Comparison of ENCODE assay signal across 10 mouse cellular contexts in genomic region chr10:26995987-26996386, GRCm38 (mm10).
DNase-seq lines count a peak whose midpoint lies in the region; ATAC-seq lines count a peak whose summit lies in the region.
"Had no signal": no experiment of that assay in that cellular context is flagged by ENCODE, and none has a peak within 500 bp of the region (broad histone marks: within the 10 kb centered on the region; RNA-seq: fewer than 3 reads in every experiment).

No protein-coding gene starts in this region.

- H3K27me3 ChIP-seq in midbrain, embryonic 11.5 days (ENCODE audit: control insufficient read depth, insufficient read depth, low read length) = no peaks in the 10 kb centered on the region
- no peaks in the 10 kb centered on the region for H3K27me3 ChIP-seq in midbrain, embryonic 14.5 days (ENCODE audit: control insufficient read depth, insufficient read depth, low read length)
- H3K27me3 ChIP-seq in intestine, embryonic 14.5 days (replicated peaks; ENCODE audit: control insufficient read depth, insufficient read depth, low read length) = no peaks in the 10 kb centered on the region
- H3K27me3 ChIP-seq: midbrain, embryonic 13.5 days had no signal

- no peaks in the 10 kb centered on the region for H3K9me3 ChIP-seq in midbrain, embryonic 11.5 days (ENCODE audit: control insufficient read depth, low read length)
- H3K9me3 ChIP-seq in midbrain, embryonic 14.5 days (ENCODE audit: control insufficient read depth, low read length) = no peaks in the 10 kb centered on the region
- H3K9me3 ChIP-seq in intestine, embryonic 14.5 days (ENCODE audit: control insufficient read depth, low read length) = no peaks in the 10 kb centered on the region
- H3K9me3 ChIP-seq: midbrain, embryonic 13.5 days had no signal

- DNase-seq in gastrocnemius, adult 18-20 months (ENCODE audit: low spot score) = peak; percentile 9
- DNase-seq in gastrocnemius, postnatal 36 days = no peak
- peak; percentile 49 for DNase-seq in midbrain, embryonic 11.5 days (ENCODE audit: low spot score, missing footprints)
- DNase-seq in midbrain, embryonic 14.5 days = no peak
- no peak for DNase-seq in intestine, embryonic 14.5 days (ENCODE audit: low spot score)
- no peak for DNase-seq in right cerebral cortex, postnatal 36 days (ENCODE audit: low spot score in 2 of 2)
- DNase-seq in testis, postnatal 14 days (ENCODE audit: low spot score) = no peak
- DNase-seq in heart, postnatal 4 days = no peak

- no peak overlapping the region for H3K9ac ChIP-seq in midbrain, embryonic 11.5 days (ENCODE audit: low read length)
- no peak overlapping the region for H3K9ac ChIP-seq in midbrain, embryonic 14.5 days (replicated peaks; ENCODE audit: low read length)
- H3K9ac ChIP-seq in intestine, embryonic 14.5 days (ENCODE audit: low read length) = no peak overlapping the region
- H3K9ac ChIP-seq: hindbrain, embryonic 14.5 days; midbrain, embryonic 13.5 days had no signal

- H3K27ac ChIP-seq in midbrain, embryonic 11.5 days (ENCODE audit: low read depth, low read length) = no peak overlapping the region
- no peak overlapping the region for H3K27ac ChIP-seq in midbrain, embryonic 14.5 days (replicated peaks; ENCODE audit: low read depth, low read length)
- no peak overlapping the region for H3K27ac ChIP-seq in intestine, embryonic 14.5 days (ENCODE audit: low read depth)
- H3K27ac ChIP-seq: hindbrain, embryonic 14.5 days; midbrain, embryonic 13.5 days had no signal

- no peak for ATAC-seq in midbrain, embryonic 11.5 days (ENCODE audit: low FRiP score)
- ATAC-seq in midbrain, embryonic 14.5 days (ENCODE audit: low FRiP score, low TSS enrichment) = no peak
- ATAC-seq in intestine, embryonic 14.5 days (replicated peaks; ENCODE audit: low FRiP score, low TSS enrichment, low read depth) = peak; percentile 47; the same call in 1 of the 2 replicates

- no peak overlapping the region for H3K4me2 ChIP-seq in midbrain, embryonic 11.5 days
- H3K4me2 ChIP-seq in midbrain, embryonic 14.5 days (ENCODE audit: low read length) = no peak overlapping the region
- H3K4me2 ChIP-seq in intestine, embryonic 14.5 days (ENCODE audit: low read length) = no peak overlapping the region
- H3K4me2 ChIP-seq: hindbrain, embryonic 14.5 days; midbrain, embryonic 13.5 days had no signal

- intact Hi-C loops in gastrocnemius, postnatal 36 days (cut with DNase I) = loop anchor here (5.0 to 10.0 kb wide), 2 partner anchors 79 to 281 kb away; no protein-coding TSS in a partner anchor

- no peaks in the 10 kb centered on the region for H3K4me1 ChIP-seq in midbrain, embryonic 11.5 days (ENCODE audit: control insufficient read depth, insufficient read depth, low read length)
- no peaks in the 10 kb centered on the region for H3K4me1 ChIP-seq in midbrain, embryonic 14.5 days (ENCODE audit: control insufficient read depth, insufficient read depth, low read length)
- no peaks in the 10 kb centered on the region for H3K4me1 ChIP-seq in intestine, embryonic 14.5 days (replicated peaks; ENCODE audit: control insufficient read depth, insufficient read depth, low read length)
- H3K4me1 ChIP-seq: midbrain, embryonic 13.5 days had no signal

- 80% methylated on average over 6 of the region's 6 CpGs for WGBS in midbrain, embryonic 11.5 days
- 74% methylated on average over 6 of the region's 6 CpGs for WGBS in midbrain, embryonic 14.5 days
- 61% methylated on average over 6 of the region's 6 CpGs for WGBS in intestine, embryonic 14.5 days

- H3K36me3 ChIP-seq in midbrain, embryonic 11.5 days (ENCODE audit: control insufficient read depth, insufficient read depth, low read length) = no peaks in the 10 kb centered on the region
- no peaks in the 10 kb centered on the region for H3K36me3 ChIP-seq in midbrain, embryonic 14.5 days (ENCODE audit: control insufficient read depth, insufficient read depth, low read length)
- H3K36me3 ChIP-seq in intestine, embryonic 14.5 days (ENCODE audit: control insufficient read depth, insufficient read depth, low read length) = no peaks in the 10 kb centered on the region
- H3K36me3 ChIP-seq: midbrain, embryonic 13.5 days had no signal

- H3K4me3 ChIP-seq in midbrain, embryonic 11.5 days (ENCODE audit: low read depth, low read length) = no peak overlapping the region
- no peak overlapping the region for H3K4me3 ChIP-seq in midbrain, embryonic 14.5 days (replicated peaks; ENCODE audit: low read depth, low read length)
- H3K4me3 ChIP-seq in intestine, embryonic 14.5 days (ENCODE audit: low read depth, low read length) = no peak overlapping the region
- H3K4me3 ChIP-seq: midbrain, embryonic 13.5 days had no signal

Comparison
In these comparisons a context has a peak if more than half of its experiments do, and no peak if none do; other contexts are left out.
1. DNase-seq: peak in gastrocnemius, adult 18-20 months (single experiment) and midbrain, embryonic 11.5 days (single experiment); none in gastrocnemius, postnatal 36 days (0 of 2), midbrain, embryonic 14.5 days (single experiment), intestine, embryonic 14.5 days (single experiment), right cerebral cortex, postnatal 36 days (0 of 2), testis, postnatal 14 days (single experiment) and heart, postnatal 4 days (single experiment).